Mouse (Mus musculus): ENCODE data around the gene Myl3. TPM values are rescaled to one million over a fixed set of nuclear protein-coding genes. Genes with fewer than 3 reads are reported as not detected.

Gene Myl3
- total and polyA plus RNA-seq, 3 experiments: not detected

GRCm38 (mm10) chr9:110736362-110736761, 5.3 kb upstream of the Myl3 start:
- H3K4me3 ChIP-seq (replicated peaks in 1 of 3; ENCODE audit: low read depth in 2 of 3, low read length in 2 of 3, poor library complexity in 1 of 3): no peak overlapping the region
- dilution Hi-C loops (cut with MboI; ENCODE audit: extremely low pct_ligation_motif_present, extremely low pct_unique_long_range_greater_than_20kb, low sequenced_read_pairs): no loop called here
- no peak for DNase-seq (ENCODE audit: extremely low read depth)

GRCm38 (mm10) chr9:110738054-110738453, 3.6 kb upstream of the Myl3 start:
- peaks cover 77% of the 10 kb centered on the region for H3K27me3 ChIP-seq (replicated peaks)
- H3K36me3 ChIP-seq (replicated peaks in 1 of 2; ENCODE audit: control insufficient read depth in 1 of 2, insufficient read depth in 1 of 2, low read length in 1 of 2): no peaks in the 10 kb centered on the region
- H3K27ac ChIP-seq (ENCODE audit: insufficient read depth, low read depth): no peak overlapping the region
- no peaks in the 10 kb centered on the region for H3K79me2 ChIP-seq (replicated peaks; ENCODE audit: control insufficient read depth, extremely low read depth, insufficient read depth, poor library complexity, severe bottlenecking)
- DNase-seq (ENCODE audit: extremely low read depth): no peak
- peaks cover 6 to 7% of the 10 kb centered on the region in 2 experiments for H3K4me1 ChIP-seq (ENCODE audit: control insufficient read depth in 1 of 2, insufficient read depth in 2 of 2)
- no peak overlapping the region for H3K9ac ChIP-seq (ENCODE audit: insufficient read depth, low read depth)
- dilution Hi-C loops (cut with MboI; ENCODE audit: extremely low pct_ligation_motif_present, extremely low pct_unique_long_range_greater_than_20kb, low sequenced_read_pairs): no loop called here
- H3K9me3 ChIP-seq (replicated peaks; ENCODE audit: low read length): peaks cover 2% of the 10 kb centered on the region
- in situ Hi-C loops (cut with MboI; ENCODE audit: low pct_ligation_motif_present, low pct_unique_long_range_greater_than_20kb, low sequenced_read_pairs): no loop called here
- H3K4me2 ChIP-seq (ENCODE audit: insufficient read depth, low read depth, poor library complexity, severe bottlenecking): no peak overlapping the region
- peak in 1 of 2 experiments; percentile 39; a peak in 2 of 4 replicates for TF ChIP-seq CTCF (conservative IDR thresholded peaks at IDR 0.05 in 1 of 2, IDR thresholded peaks at IDR 0.05 in 1 of 2; ENCODE audit: low read depth in 2 of 2, low read length in 2 of 2)
- no peak for TF ChIP-seq GABPA (IDR thresholded peaks at IDR 0.05; ENCODE audit: insufficient replicate concordance, low read depth, low read length)
- no peak for TF ChIP-seq SIN3A (IDR thresholded peaks at IDR 0.05; ENCODE audit: low read length)
- no peak for TF ChIP-seq POLR2AphosphoS2 (IDR thresholded peaks at IDR 0.05; ENCODE audit: low read depth, low read length)
- TF ChIP-seq ZC3H11A (IDR thresholded peaks at IDR 0.05; ENCODE audit: low read depth, low read length): no peak
- TF ChIP-seq NELFE (IDR thresholded peaks at IDR 0.05; ENCODE audit: low read depth, low read length): no peak
- no peak overlapping the region for H3K4me3 ChIP-seq (replicated peaks in 1 of 3; ENCODE audit: low read depth in 2 of 3, low read length in 2 of 3, poor library complexity in 1 of 3)

More at GRCm38 (mm10) chr9:110736362-110736761, 5.3 kb upstream of the Myl3 start:
- H3K9ac ChIP-seq (ENCODE audit: insufficient read depth, low read depth): no peak overlapping the region
- H3K9me3 ChIP-seq (replicated peaks; ENCODE audit: low read length): peaks cover 2% of the 10 kb centered on the region
- no peak for TF ChIP-seq HCFC1 (IDR thresholded peaks at IDR 0.05; ENCODE audit: low read depth, low read length)
- TF ChIP-seq MAZ (IDR thresholded peaks at IDR 0.05; ENCODE audit: low read depth, low read length): no peak
- no peaks in the 10 kb centered on the region for H3K36me3 ChIP-seq (replicated peaks in 1 of 2; ENCODE audit: control insufficient read depth in 1 of 2, insufficient read depth in 1 of 2, low read length in 1 of 2)
- H3K27ac ChIP-seq (ENCODE audit: insufficient read depth, low read depth): no peak overlapping the region
- H3K79me2 ChIP-seq (replicated peaks; ENCODE audit: control insufficient read depth, extremely low read depth, insufficient read depth, poor library complexity, severe bottlenecking): no peaks in the 10 kb centered on the region
- H3K4me2 ChIP-seq (ENCODE audit: insufficient read depth, low read depth, poor library complexity, severe bottlenecking): no peak overlapping the region
- H3K27me3 ChIP-seq (replicated peaks): peaks cover 68% of the 10 kb centered on the region
- H3K4me1 ChIP-seq (ENCODE audit: control insufficient read depth in 1 of 2, insufficient read depth in 2 of 2): peaks cover 4 to 15% of the 10 kb centered on the region in 2 experiments
- in situ Hi-C loops (cut with MboI; ENCODE audit: low pct_ligation_motif_present, low pct_unique_long_range_greater_than_20kb, low sequenced_read_pairs): no loop called here

DNA sequence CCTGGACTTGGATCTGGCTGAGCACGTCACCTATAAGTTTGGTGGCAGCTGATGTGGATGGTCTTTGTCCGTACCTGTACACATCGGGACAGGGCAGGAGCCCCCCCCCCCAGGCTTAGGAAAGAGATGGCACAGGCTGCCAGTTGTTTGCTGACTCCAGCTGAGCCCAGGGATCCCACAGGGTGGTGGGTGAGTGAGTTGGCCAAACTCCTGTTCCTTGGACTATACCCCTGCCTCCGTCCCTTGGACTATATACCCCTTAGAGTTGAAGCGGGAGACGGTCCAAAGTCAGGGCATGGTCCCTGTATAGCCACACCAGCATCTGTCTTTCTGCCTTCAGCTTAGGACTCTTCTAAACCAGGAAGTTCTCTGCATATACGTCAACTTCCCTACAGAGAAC, 1.7 kb upstream of the Myl3 start:
- Histone ChIP-seq H3K9ac (ENCODE audit: insufficient read depth, low read depth) (no peak overlapping the region), H3K9me3 (replicated peaks; ENCODE audit: low read length) (peaks cover 2% of the 10 kb centered on the region), H3K36me3 (replicated peaks in 1 of 2; ENCODE audit: control insufficient read depth in 1 of 2, insufficient read depth in 1 of 2, low read length in 1 of 2) (no peaks in the 10 kb centered on the region), H3K27ac (ENCODE audit: insufficient read depth, low read depth) (no peak overlapping the region), H3K4me3 (replicated peaks in 1 of 3; ENCODE audit: low read depth in 2 of 3, low read length in 2 of 3, poor library complexity in 1 of 3) (no peak overlapping the region), H3K27me3 (replicated peaks) (peaks cover 74% of the 10 kb centered on the region), H3K79me2 (replicated peaks; ENCODE audit: control insufficient read depth, extremely low read depth, insufficient read depth, poor library complexity, severe bottlenecking) (no peaks in the 10 kb centered on the region), H3K4me2 (ENCODE audit: insufficient read depth, low read depth, poor library complexity, severe bottlenecking) (no peak overlapping the region), H3K4me1 (ENCODE audit: control insufficient read depth in 1 of 2, insufficient read depth in 2 of 2) (peaks cover 2 to 4% of the 10 kb centered on the region in 2 experiments; a peak in 1 of 4 replicates)
- in situ Hi-C loops (cut with MboI; ENCODE audit: low pct_ligation_motif_present, low pct_unique_long_range_greater_than_20kb, low sequenced_read_pairs): no loop called here
- dilution Hi-C loops (cut with MboI; ENCODE audit: extremely low pct_ligation_motif_present, extremely low pct_unique_long_range_greater_than_20kb, low sequenced_read_pairs): no loop called here
- TF ChIP-seq ELF1 (IDR thresholded peaks at IDR 0.05; ENCODE audit: low read depth, low read length) (no peak), E2F4 (IDR thresholded peaks at IDR 0.05; ENCODE audit: insufficient replicate concordance, low read depth, low read length) (no peak), KAT2A (IDR thresholded peaks at IDR 0.05; ENCODE audit: insufficient replicate concordance, low read length) (no peak), JUN (IDR thresholded peaks at IDR 0.05; ENCODE audit: insufficient read depth, low read depth, low read length) (no peak), NELFE (IDR thresholded peaks at IDR 0.05; ENCODE audit: low read depth, low read length) (no peak), HCFC1 (IDR thresholded peaks at IDR 0.05; ENCODE audit: low read depth, low read length) (no peak)
- DNase-seq (ENCODE audit: extremely low read depth): no peak
